Mouse (Mus musculus): ENCODE data around the gene Wfdc21. TPM values are rescaled to one million over a fixed set of nuclear protein-coding genes. Genes with fewer than 3 reads are reported as not detected.

The Wfdc21 gene
- polyA plus RNA-seq, 2 experiments from 2014 or later = not detected

GRCm38 (mm10) chr11:83754227-83754626, 7.5 kb downstream of the Wfdc21 start:
- ATAC-seq = no peak

GRCm38 (mm10) chr11:83767306-83767705, 20.6 kb downstream of the Wfdc21 start:
- ATAC-seq = no peak

GRCm38 (mm10) chr11:83768976-83769375, 22.2 kb downstream of the Wfdc21 start:
- no peak for ATAC-seq

GRCm38 (mm10) chr11:83771014-83771413, 24.3 kb downstream of the Wfdc21 start:
- ATAC-seq = no peak

- no peak for ATAC-seq
Observed at GRCm38 (mm10) chr11:83772341-83772740, 25.6 kb downstream of the Wfdc21 start.

- no peak for ATAC-seq
Observed at GRCm38 (mm10) chr11:83773691-83774090, 27.0 kb downstream of the Wfdc21 start.

GRCm38 (mm10) chr11:83774324-83774723, 27.6 kb downstream of the Wfdc21 start:
- no peak for ATAC-seq

GRCm38 (mm10) chr11:83776798-83777197, 30.1 kb downstream of the Wfdc21 start:
- no peak for ATAC-seq

GRCm38 (mm10) chr11:83783931-83784600, 37.3 kb downstream of the Wfdc21 start:
- ATAC-seq = no peak

- ATAC-seq = no peak
Observed at GRCm38 (mm10) chr11:83784661-83785060, 37.9 kb downstream of the Wfdc21 start.

GRCm38 (mm10) chr11:83785366-83785765, 38.6 kb downstream of the Wfdc21 start:
- ATAC-seq = no peak

- ATAC-seq = no peak
Observed at GRCm38 (mm10) chr11:83786835-83787234, 40.1 kb downstream of the Wfdc21 start.

GRCm38 (mm10) chr11:83787401-83788021, 40.8 kb downstream of the Wfdc21 start:
- no peak for ATAC-seq

- no peak for ATAC-seq
Observed at GRCm38 (mm10) chr11:83788331-83788730, 41.6 kb downstream of the Wfdc21 start.

GRCm38 (mm10) chr11:83789259-83789658, 42.5 kb downstream of the Wfdc21 start:
- peak; percentile 97 for ATAC-seq

GRCm38 (mm10) chr11:83791133-83791532, 44.4 kb downstream of the Wfdc21 start:
- ATAC-seq = no peak

GRCm38 (mm10) chr11:83792316-83792914, 45.7 kb downstream of the Wfdc21 start:
- no peak for ATAC-seq

GRCm38 (mm10) chr11:83793264-83793663, 46.5 kb downstream of the Wfdc21 start:
- ATAC-seq = no peak

GRCm38 (mm10) chr11:83796112-83796511, 49.4 kb downstream of the Wfdc21 start:
- no peak for ATAC-seq

- no peak for ATAC-seq
Observed at GRCm38 (mm10) chr11:83796980-83797608, 50.4 kb downstream of the Wfdc21 start.

- no peak for ATAC-seq
Observed at GRCm38 (mm10) chr11:83799871-83800430, 53.2 kb downstream of the Wfdc21 start.

- ATAC-seq = no peak
Observed at GRCm38 (mm10) chr11:83802166-83802565, 55.4 kb downstream of the Wfdc21 start.
